Mouse (Mus musculus): Measurements from ENCODE around the gene Etv6. TPM values are rescaled to one million over a fixed set of nuclear protein-coding genes. Genes with fewer than 3 reads are reported as not detected.

Gene Etv6
- total and polyA plus RNA-seq, 3 experiments = 9.8 to 14.0 (median 11.4) TPM

GRCm38 (mm10) chr6:134091398-134091801 lies 55.9 kb downstream of the Etv6 start:
- Histone ChIP-seq H3K4me1 (ENCODE audit: control insufficient read depth, insufficient read depth, low read length) (peaks cover 22% of the 10 kb centered on the region), H3K27ac (peak overlapping the region; percentile 23; the same call in 1 of the 2 replicates), H3K79me2 (replicated peaks; ENCODE audit: control insufficient read depth, insufficient read depth, low read length) (peaks cover 5% of the 10 kb centered on the region), H3K4me3 (no peak overlapping the region), H3K27me3 (ENCODE audit: control insufficient read depth, insufficient read depth, low read length) (no peaks in the 10 kb centered on the region), H3K36me3 (ENCODE audit: control insufficient read depth, insufficient read depth, low read length) (peaks cover 14% of the 10 kb centered on the region), H3K9ac (ENCODE audit: low read depth, low read length) (no peak overlapping the region)
- intact Hi-C loops (cut with DNase I) = no loop called here
- TF ChIP-seq CTCF (IDR thresholded peaks at IDR 0.05) (no peak), EP300 (IDR thresholded peaks at IDR 0.05; ENCODE audit: insufficient read depth, low read depth, low read length) (no peak), POLR2A (IDR thresholded peaks at IDR 0.05; ENCODE audit: insufficient read depth, low read depth, low read length) (no peak)
- WGBS = 65% methylated on average over 8 of the region's 8 CpGs
- DNase-seq = no peak

GRCm38 (mm10) chr6:134094066-134094465 lies 58.6 kb downstream of the Etv6 start:
- Histone ChIP-seq H3K27me3 (ENCODE audit: control insufficient read depth, insufficient read depth, low read length) (no peaks in the 10 kb centered on the region), H3K4me1 (ENCODE audit: control insufficient read depth, insufficient read depth, low read length) (peaks cover 14% of the 10 kb centered on the region)
- intact Hi-C loops (cut with DNase I) = no loop called here

GRCm38 (mm10) chr6:134094620-134095019 lies 59.1 kb downstream of the Etv6 start:
- Histone ChIP-seq H3K27ac (no peak overlapping the region), H3K4me3 (no peak overlapping the region), H3K9ac (ENCODE audit: low read depth, low read length) (no peak overlapping the region), H3K27me3 (ENCODE audit: control insufficient read depth, insufficient read depth, low read length) (no peaks in the 10 kb centered on the region), H3K4me1 (ENCODE audit: control insufficient read depth, insufficient read depth, low read length) (peaks cover 11% of the 10 kb centered on the region), H3K79me2 (replicated peaks; ENCODE audit: control insufficient read depth, insufficient read depth, low read length) (peaks cover 4% of the 10 kb centered on the region), H3K36me3 (ENCODE audit: control insufficient read depth, insufficient read depth, low read length) (peaks cover 1% of the 10 kb centered on the region)
- DNase-seq = no peak
- 87% methylated on average over 7 of the region's 8 CpGs for WGBS
- intact Hi-C loops (cut with DNase I) = no loop called here
- TF ChIP-seq CTCF (IDR thresholded peaks at IDR 0.05) = no peak
- TF ChIP-seq POLR2A (IDR thresholded peaks at IDR 0.05; ENCODE audit: insufficient read depth, low read depth, low read length) = no peak
- TF ChIP-seq EP300 (IDR thresholded peaks at IDR 0.05; ENCODE audit: insufficient read depth, low read depth, low read length) = no peak

More at GRCm38 (mm10) chr6:134094066-134094465, 58.6 kb downstream of the Etv6 start:
- Histone ChIP-seq H3K79me2 (replicated peaks; ENCODE audit: control insufficient read depth, insufficient read depth, low read length) (peaks cover 5% of the 10 kb centered on the region), H3K9ac (ENCODE audit: low read depth, low read length) (no peak overlapping the region), H3K27ac (no peak overlapping the region), H3K36me3 (ENCODE audit: control insufficient read depth, insufficient read depth, low read length) (peaks cover 5% of the 10 kb centered on the region), H3K4me3 (no peak overlapping the region)
- TF ChIP-seq POLR2A (IDR thresholded peaks at IDR 0.05; ENCODE audit: insufficient read depth, low read depth, low read length) = no peak
- TF ChIP-seq EP300 (IDR thresholded peaks at IDR 0.05; ENCODE audit: insufficient read depth, low read depth, low read length) = no peak
- no peak for TF ChIP-seq CTCF (IDR thresholded peaks at IDR 0.05)
- DNase-seq = no peak
- 80% methylated on average over 5 of the region's 5 CpGs for WGBS

GRCm38 (mm10) chr6:134095582-134095981 lies 60.1 kb downstream of the Etv6 start:
- Histone ChIP-seq H3K36me3 (ENCODE audit: control insufficient read depth, insufficient read depth, low read length) (no peaks in the 10 kb centered on the region), H3K27ac (no peak overlapping the region), H3K27me3 (ENCODE audit: control insufficient read depth, insufficient read depth, low read length) (no peaks in the 10 kb centered on the region), H3K9ac (ENCODE audit: low read depth, low read length) (no peak overlapping the region), H3K4me3 (no peak overlapping the region), H3K79me2 (replicated peaks; ENCODE audit: control insufficient read depth, insufficient read depth, low read length) (peaks cover 5% of the 10 kb centered on the region), H3K4me1 (ENCODE audit: control insufficient read depth, insufficient read depth, low read length) (peaks cover 3% of the 10 kb centered on the region)
- TF ChIP-seq EP300 (IDR thresholded peaks at IDR 0.05; ENCODE audit: insufficient read depth, low read depth, low read length) = no peak
- no peak for TF ChIP-seq CTCF (IDR thresholded peaks at IDR 0.05)
- no peak for TF ChIP-seq POLR2A (IDR thresholded peaks at IDR 0.05; ENCODE audit: insufficient read depth, low read depth, low read length)
- WGBS = 72% methylated on average over 4 of the region's 4 CpGs
- DNase-seq = no peak
- intact Hi-C loops (cut with DNase I) = no loop called here

- TF ChIP-seq POLR2A (IDR thresholded peaks at IDR 0.05; ENCODE audit: insufficient read depth, low read depth, low read length) = no peak
- no peak for TF ChIP-seq CTCF (IDR thresholded peaks at IDR 0.05)
- no peak for TF ChIP-seq EP300 (IDR thresholded peaks at IDR 0.05; ENCODE audit: insufficient read depth, low read depth, low read length)
- Histone ChIP-seq H3K4me3 (no peak overlapping the region), H3K4me1 (ENCODE audit: control insufficient read depth, insufficient read depth, low read length) (peaks cover 3% of the 10 kb centered on the region; the same call in 1 of the 2 replicates), H3K36me3 (ENCODE audit: control insufficient read depth, insufficient read depth, low read length) (no peaks in the 10 kb centered on the region), H3K27ac (no peak overlapping the region), H3K9ac (ENCODE audit: low read depth, low read length) (no peak overlapping the region), H3K79me2 (replicated peaks; ENCODE audit: control insufficient read depth, insufficient read depth, low read length) (peaks cover 5% of the 10 kb centered on the region), H3K27me3 (ENCODE audit: control insufficient read depth, insufficient read depth, low read length) (no peaks in the 10 kb centered on the region)
- WGBS = 91% methylated on average over 11 of the region's 11 CpGs
- intact Hi-C loops (cut with DNase I) = no loop called here
- no peak for DNase-seq
Measured at GRCm38 (mm10) chr6:134099976-134100743, 64.7 kb downstream of the Etv6 start.

GRCm38 (mm10) chr6:134102396-134102795 lies 66.9 kb downstream of the Etv6 start:
- Histone ChIP-seq H3K79me2 (replicated peaks; ENCODE audit: control insufficient read depth, insufficient read depth, low read length) (peaks cover 5% of the 10 kb centered on the region; the same call in 1 of the 2 replicates), H3K4me3 (no peak overlapping the region), H3K27me3 (ENCODE audit: control insufficient read depth, insufficient read depth, low read length) (no peaks in the 10 kb centered on the region), H3K9ac (ENCODE audit: low read depth, low read length) (no peak overlapping the region), H3K36me3 (ENCODE audit: control insufficient read depth, insufficient read depth, low read length) (no peaks in the 10 kb centered on the region), H3K4me1 (ENCODE audit: control insufficient read depth, insufficient read depth, low read length) (peaks cover 11% of the 10 kb centered on the region), H3K27ac (no peak overlapping the region)
- 86% methylated on average over 1 of the region's 1 CpGs for WGBS
- intact Hi-C loops (cut with DNase I) = no loop called here
- no peak for DNase-seq
- TF ChIP-seq CTCF (IDR thresholded peaks at IDR 0.05) (no peak), POLR2A (IDR thresholded peaks at IDR 0.05; ENCODE audit: insufficient read depth, low read depth, low read length) (no peak), EP300 (IDR thresholded peaks at IDR 0.05; ENCODE audit: insufficient read depth, low read depth, low read length) (no peak)

All from heart, adult 2 months (tissue).